Mouse (Mus musculus) cortical plate, adult 2 months (tissue): ENCODE measurements around the gene Map3k20.

ENCODE experiments used
- CTCF ChIP-seq: fragments of 200-500 bp; IDR thresholded peaks from 2 replicates; pipeline ENCODE4 v1.5.1; 2011; ENCODE audit warnings: mild to moderate bottlenecking, control low read depth, low read length; ENCODE audit not compliant: insufficient read depth; ENCODE audit errors: extremely low read depth
- POLR2A ChIP-seq: fragments of 200-500 bp; IDR thresholded peaks from 2 replicates; pipeline ENCODE4 v1.6.1; 2011; ENCODE audit warnings: mild to moderate bottlenecking, low read length, control low read depth; ENCODE audit not compliant: insufficient read depth; ENCODE audit errors: extremely low read depth

- TF ChIP-seq CTCF (no peak), POLR2A (no peak)
Observed at GRCm38 (mm10) chr2:72246376-72246775, 39.1 kb upstream of the Map3k20 start.
